Mouse (Mus musculus): ENCODE measurements around the gene Slc30a3.

The Slc30a3 gene

GRCm38 (mm10) chr5:31108000-31108490 is at the start of gene Slc30a3:
Slc30a3 (minus strand) TSS chr5:31108237.
- no peak for DNase-seq (ENCODE audit: low spot score)

GRCm38 (mm10) chr5:31154152-31154553 is 46.1 kb upstream of the Slc30a3 start, which contains the start of gene Mpv17:
Mpv17 (minus strand) TSS chr5:31154251.
- DNase-seq (ENCODE audit: low spot score): peak; percentile 46

- no peak for DNase-seq (ENCODE audit: low spot score)
Observed at GRCm38 (mm10) chr5:31153516-31154151, 45.6 kb upstream of the Slc30a3 start.

- no peak for DNase-seq (ENCODE audit: low spot score)
Observed at GRCm38 (mm10) chr5:31151746-31152145, 43.7 kb upstream of the Slc30a3 start.

- no peak for DNase-seq (ENCODE audit: low spot score)
Observed at GRCm38 (mm10) chr5:31149781-31150180, 41.7 kb upstream of the Slc30a3 start.

- DNase-seq (ENCODE audit: low spot score): no peak
Observed at GRCm38 (mm10) chr5:31138968-31139425, 31.0 kb upstream of the Slc30a3 start.

GRCm38 (mm10) chr5:31138241-31138967 is 30.4 kb upstream of the Slc30a3 start, which contains the start of gene Ucn:
Ucn (minus strand) TSS chr5:31138829.
- no peak for DNase-seq (ENCODE audit: low spot score)

GRCm38 (mm10) chr5:31137658-31138057 is 29.6 kb upstream of the Slc30a3 start:
- DNase-seq (ENCODE audit: low spot score): no peak

- no peak for DNase-seq (ENCODE audit: low spot score)
Observed at GRCm38 (mm10) chr5:31136730-31137424, 28.8 kb upstream of the Slc30a3 start.

- DNase-seq (ENCODE audit: low spot score): no peak
Observed at GRCm38 (mm10) chr5:31126050-31126449, 18.0 kb upstream of the Slc30a3 start.

- DNase-seq (ENCODE audit: low spot score): no peak
Observed at GRCm38 (mm10) chr5:31123481-31123880, 15.4 kb upstream of the Slc30a3 start.

- no peak for DNase-seq (ENCODE audit: low spot score)
Observed at GRCm38 (mm10) chr5:31121111-31121510, 13.1 kb upstream of the Slc30a3 start.

- DNase-seq (ENCODE audit: low spot score): no peak
Observed at GRCm38 (mm10) chr5:31116912-31117311, 8.9 kb upstream of the Slc30a3 start.

GRCm38 (mm10) chr5:31116354-31116753 is 8.3 kb upstream of the Slc30a3 start, which contains the start of gene Trim54:
Trim54 (plus strand) TSS chr5:31116712.
- no peak for DNase-seq (ENCODE audit: low spot score)

- DNase-seq (ENCODE audit: low spot score): no peak
Observed at GRCm38 (mm10) chr5:31110781-31111180, 2.7 kb upstream of the Slc30a3 start.

- no peak for DNase-seq (ENCODE audit: low spot score)
Observed at GRCm38 (mm10) chr5:31105814-31106335, 2.2 kb downstream of the Slc30a3 start, which contains the start of gene Dnajc5g. Dnajc5g (plus strand) TSS chr5:31106285.

- DNase-seq (ENCODE audit: low spot score): no peak
Observed at GRCm38 (mm10) chr5:31095711-31096480, 12.1 kb downstream of the Slc30a3 start.

- DNase-seq (ENCODE audit: low spot score): no peak
Observed at GRCm38 (mm10) chr5:31094799-31095691, 13.0 kb downstream of the Slc30a3 start.

GRCm38 (mm10) chr5:31094100-31094798 is 13.8 kb downstream of the Slc30a3 start:
- DNase-seq (ENCODE audit: low spot score): no peak
